Mouse (Mus musculus): Measurements from ENCODE around the gene Slc7a11. TPM values are rescaled to one million over a fixed set of nuclear protein-coding genes. Genes with fewer than 3 reads are reported as not detected.
"Not testable (repeated sequence)": the region's sequence is repeated elsewhere in the genome, so short reads cannot be mapped to it uniquely, and the experiment has no call there.

Slc7a11 gene
- total RNA-seq (2021): 10 to 100 TPM; 24.4 to 29.0 TPM
- long read RNA-seq, experiment 1, full-length matches to known transcripts: 8 of 20 reads
- long read RNA-seq, experiment 1, partial matches to known transcripts: 1 of 20 reads
- long read RNA-seq, experiment 1, other reads (novel, unspliced or antisense): 11 of 20 reads
- long read RNA-seq, experiment 2, full-length matches to known transcripts: 5 of 8 reads
- long read RNA-seq, experiment 2, partial matches to known transcripts: 1 of 8 reads
- long read RNA-seq, experiment 2, other reads (novel, unspliced or antisense): 2 of 8 reads

- peak in 1 of 2 experiments; percentile 11 for DNase-seq (ENCODE audit: low spot score in 2 of 2)
Observed at GRCm38 (mm10) chr3:50443421-50443916, at the start of gene Slc7a11. Gene Slc7a11, minus strand, starts transcription at chr3:50443614.

- DNase-seq (ENCODE audit: low spot score in 2 of 2): no peak
Observed at GRCm38 (mm10) chr3:50491678-50492077, 48.3 kb upstream of the Slc7a11 start.

GRCm38 (mm10) chr3:50484076-50484475, 40.7 kb upstream of the Slc7a11 start:
- no peak for DNase-seq (ENCODE audit: low spot score in 2 of 2)

GRCm38 (mm10) chr3:50462223-50462622, 18.8 kb upstream of the Slc7a11 start:
- DNase-seq (ENCODE audit: low spot score in 2 of 2): peak; percentile 9 to 10

GRCm38 (mm10) chr3:50457136-50457535, 13.7 kb upstream of the Slc7a11 start:
- no peak for DNase-seq (ENCODE audit: low spot score in 2 of 2)

GRCm38 (mm10) chr3:50456564-50456963, 13.2 kb upstream of the Slc7a11 start:
- no peak for DNase-seq (ENCODE audit: low spot score in 2 of 2)

- no peak for DNase-seq (ENCODE audit: low spot score in 2 of 2)
Observed at GRCm38 (mm10) chr3:50456023-50456422, 12.6 kb upstream of the Slc7a11 start.

- no peak for DNase-seq (ENCODE audit: low spot score in 2 of 2)
Observed at GRCm38 (mm10) chr3:50445050-50445775, 1.8 kb upstream of the Slc7a11 start.

GRCm38 (mm10) chr3:50443942-50444341, 528 bp upstream of the Slc7a11 start:
- DNase-seq (ENCODE audit: low spot score in 2 of 2): no peak

- no peak for DNase-seq (ENCODE audit: low spot score in 2 of 2)
Observed at GRCm38 (mm10) chr3:50442341-50443292, 797 bp downstream of the Slc7a11 start.

- DNase-seq (ENCODE audit: low spot score in 2 of 2): no peak
Observed at GRCm38 (mm10) chr3:50441330-50441729, 2.1 kb downstream of the Slc7a11 start.

- DNase-seq (ENCODE audit: low spot score in 2 of 2): no peak
Observed at GRCm38 (mm10) chr3:50440409-50440808, 3.0 kb downstream of the Slc7a11 start.

GRCm38 (mm10) chr3:50439429-50439828, 4.0 kb downstream of the Slc7a11 start:
- DNase-seq (ENCODE audit: low spot score in 2 of 2): no peak

- no peak for DNase-seq (ENCODE audit: low spot score in 2 of 2)
Observed at GRCm38 (mm10) chr3:50438520-50439253, 4.7 kb downstream of the Slc7a11 start.

GRCm38 (mm10) chr3:50438081-50438480, 5.3 kb downstream of the Slc7a11 start:
- DNase-seq (ENCODE audit: low spot score in 2 of 2): not testable (repeated sequence)

- DNase-seq (ENCODE audit: low spot score in 2 of 2): not testable (repeated sequence)
Observed at GRCm38 (mm10) chr3:50436409-50436808, 7.0 kb downstream of the Slc7a11 start.

- no peak for DNase-seq (ENCODE audit: low spot score in 2 of 2)
Observed at GRCm38 (mm10) chr3:50433831-50434230, 9.6 kb downstream of the Slc7a11 start.

- no peak for DNase-seq (ENCODE audit: low spot score in 2 of 2)
Observed at GRCm38 (mm10) chr3:50430811-50431210, 12.6 kb downstream of the Slc7a11 start.

- DNase-seq (ENCODE audit: low spot score in 2 of 2): peak in 1 of 2 experiments; percentile 15
Observed at GRCm38 (mm10) chr3:50421480-50422277, 21.7 kb downstream of the Slc7a11 start.

- no peak for DNase-seq (ENCODE audit: low spot score in 2 of 2)
Observed at GRCm38 (mm10) chr3:50419161-50419560, 24.3 kb downstream of the Slc7a11 start.

All from left cerebral cortex, adult 18-20 months (tissue).